Mouse (Mus musculus): ENCODE measurements around the gene Pign.

GRCm38 (mm10) chr1:105580909-105581308 lies 82.6 kb downstream of the Pign start:
- TF ChIP-seq POLR2A (IDR thresholded peaks at IDR 0.05; ENCODE audit: insufficient read depth, low read length) (no peak), CTCF (IDR thresholded peaks at IDR 0.05; ENCODE audit: low read depth, low read length) (no peak)
